ENCODE assay signal across 10 mouse cellular contexts in genomic region chr7:19341250-19341649, GRCm38 (mm10). TPM values are rescaled to one million over a fixed set of nuclear protein-coding genes. Genes with fewer than 3 reads are reported as not detected.
A peak's percentile ranks its signal among the peaks of the same experiment; 100 is the strongest.
DNase-seq lines count a peak whose midpoint lies in the region; ATAC-seq lines count a peak whose summit lies in the region.
"Had no signal": no experiment of that assay in that cellular context is flagged by ENCODE, and none has a peak within 500 bp of the region (broad histone marks: within the 10 kb centered on the region; RNA-seq: fewer than 3 reads in every experiment).

No protein-coding gene starts in this region.

- peak overlapping the region; percentile 69 for H3K9ac ChIP-seq in heart, embryonic 14.5 days (ENCODE audit: low read length)
- no peak overlapping the region for H3K9ac ChIP-seq in embryonic facial prominence, embryonic 11.5 days (replicated peaks; ENCODE audit: low read length)
- peak overlapping the region; percentile 8; the same call in 1 of the 2 replicates for H3K9ac ChIP-seq in hindbrain, embryonic 11.5 days (ENCODE audit: low read depth, low read length)
- H3K9ac ChIP-seq in midbrain, embryonic 14.5 days (replicated peaks; ENCODE audit: low read length), result no peak overlapping the region

- no peak for ATAC-seq in heart, embryonic 14.5 days (ENCODE audit: insufficient number of reproducible peaks, insufficient read depth, low FRiP score, low read depth)
- ATAC-seq in embryonic facial prominence, embryonic 11.5 days (replicated peaks; ENCODE audit: insufficient number of reproducible peaks, low FRiP score, low TSS enrichment, low read depth), result no peak
- ATAC-seq in hindbrain, embryonic 11.5 days (ENCODE audit: low FRiP score), result no peak
- no peak for ATAC-seq in midbrain, embryonic 14.5 days (ENCODE audit: low FRiP score, low TSS enrichment)
- ATAC-seq: CD4-positive, CD25-positive, alpha-beta regulatory T cell, adult 4 months had no signal

- H3K27me3 ChIP-seq in heart, embryonic 14.5 days (ENCODE audit: control insufficient read depth, insufficient read depth, low read length), result no peaks in the 10 kb centered on the region
- H3K27me3 ChIP-seq in embryonic facial prominence, embryonic 11.5 days (ENCODE audit: control insufficient read depth, insufficient read depth, low read length), result peaks cover 2% of the 10 kb centered on the region; the same call in 1 of the 2 replicates
- H3K27me3 ChIP-seq in hindbrain, embryonic 11.5 days (ENCODE audit: control insufficient read depth, insufficient read depth, low read length), result peaks cover 12% of the 10 kb centered on the region
- peaks cover 8% of the 10 kb centered on the region; the same call in 1 of the 2 replicates for H3K27me3 ChIP-seq in midbrain, embryonic 14.5 days (ENCODE audit: control insufficient read depth, insufficient read depth, low read length)

- peak overlapping the region; percentile 94 to 99 for H3K27ac ChIP-seq in heart, embryonic 14.5 days (replicated peaks in 1 of 2; ENCODE audit: control insufficient read depth in 1 of 2, insufficient read depth in 1 of 2, low read depth in 2 of 2, low read length in 2 of 2)
- no peak overlapping the region for H3K27ac ChIP-seq in embryonic facial prominence, embryonic 11.5 days (replicated peaks; ENCODE audit: low read depth, low read length)
- H3K27ac ChIP-seq in hindbrain, embryonic 11.5 days (ENCODE audit: low read depth, low read length), result no peak overlapping the region
- H3K27ac ChIP-seq in midbrain, embryonic 14.5 days (replicated peaks; ENCODE audit: low read depth, low read length), result no peak overlapping the region

- WGBS in heart, embryonic 14.5 days, result 11% methylated on average over 10 of the region's 10 CpGs
- WGBS in embryonic facial prominence, embryonic 11.5 days, result 28% methylated on average over 10 of the region's 10 CpGs
- WGBS in hindbrain, embryonic 11.5 days, result 20% methylated on average over 10 of the region's 10 CpGs
- 27% methylated on average over 10 of the region's 10 CpGs for WGBS in midbrain, embryonic 14.5 days

- peaks cover 39 to 49% of the 10 kb centered on the region in 2 experiments for H3K4me1 ChIP-seq in heart, embryonic 14.5 days (ENCODE audit: control insufficient read depth in 2 of 2, insufficient read depth in 2 of 2, low read length in 2 of 2)
- no peaks in the 10 kb centered on the region; the same call in 1 of the 2 replicates for H3K4me1 ChIP-seq in embryonic facial prominence, embryonic 11.5 days (ENCODE audit: control insufficient read depth, insufficient read depth, low read length)
- 0 out of 2 replicates have a peak, but pooled peaks cover 5% of the 10 kb centered on the region for H3K4me1 ChIP-seq in hindbrain, embryonic 11.5 days (replicated peaks; ENCODE audit: control insufficient read depth, insufficient read depth, low read length)
- H3K4me1 ChIP-seq in midbrain, embryonic 14.5 days (ENCODE audit: control insufficient read depth, insufficient read depth, low read length), result peaks cover 28% of the 10 kb centered on the region

- peak overlapping the region; percentile 74 for H3K4me2 ChIP-seq in heart, embryonic 14.5 days (ENCODE audit: low read length)
- H3K4me2 ChIP-seq in embryonic facial prominence, embryonic 11.5 days (ENCODE audit: low read depth, low read length), result peak overlapping the region; percentile 93; the same call in 1 of the 2 replicates
- no peak overlapping the region for H3K4me2 ChIP-seq in hindbrain, embryonic 11.5 days (replicated peaks; ENCODE audit: low read depth, low read length)
- H3K4me2 ChIP-seq in midbrain, embryonic 14.5 days (ENCODE audit: low read length), result peak overlapping the region; percentile 86

- H3K9me3 ChIP-seq in heart, embryonic 14.5 days (ENCODE audit: control insufficient read depth, low read length), result no peaks in the 10 kb centered on the region
- H3K9me3 ChIP-seq in embryonic facial prominence, embryonic 11.5 days (replicated peaks; ENCODE audit: control insufficient read depth, low read length), result no peaks in the 10 kb centered on the region
- H3K9me3 ChIP-seq in hindbrain, embryonic 11.5 days (ENCODE audit: control insufficient read depth, low read length), result no peaks in the 10 kb centered on the region
- H3K9me3 ChIP-seq in midbrain, embryonic 14.5 days (ENCODE audit: control insufficient read depth, low read length), result no peaks in the 10 kb centered on the region

- 0 out of 2 replicates have a peak, but pooled peaks cover 2% of the 10 kb centered on the region for H3K36me3 ChIP-seq in heart, embryonic 14.5 days (ENCODE audit: control insufficient read depth, insufficient read depth, low read length)
- H3K36me3 ChIP-seq in embryonic facial prominence, embryonic 11.5 days (replicated peaks; ENCODE audit: control insufficient read depth, insufficient read depth, low read depth, low read length), result no peaks in the 10 kb centered on the region
- H3K36me3 ChIP-seq in hindbrain, embryonic 11.5 days (ENCODE audit: control insufficient read depth, insufficient read depth, low read length), result no peaks in the 10 kb centered on the region
- no peaks in the 10 kb centered on the region for H3K36me3 ChIP-seq in midbrain, embryonic 14.5 days (ENCODE audit: control insufficient read depth, insufficient read depth, low read length)

- no peak for DNase-seq in heart, postnatal 14 days
- DNase-seq in embryonic facial prominence, embryonic 11.5 days (ENCODE audit: low spot score), result no peak
- DNase-seq in hindbrain, embryonic 11.5 days (ENCODE audit: low spot score), result no peak
- no peak for DNase-seq in midbrain, embryonic 14.5 days
- DNase-seq in left cerebral cortex, adult 11 months (ENCODE audit: low spot score), result no peak
- no peak for DNase-seq in frontal cortex, postnatal 25 days (ENCODE audit: low spot score in 2 of 2)
- DNase-seq in left cerebral cortex, adult 9 months (ENCODE audit: low spot score in 2 of 2), result no peak
- DNase-seq: layer of hippocampus, postnatal 36 days had no signal

- intact Hi-C loops in heart, postnatal 14 days (cut with DNase I), result loop anchor here (5.0 kb wide), 1 partner anchor 164 kb away; the partner anchor contains the start of gene Eml2

- H3K4me3 ChIP-seq in heart, embryonic 14.5 days (ENCODE audit: control insufficient read depth in 1 of 2, insufficient read depth in 1 of 2, low read depth in 1 of 2, low read length in 2 of 2), result peak overlapping the region; percentile 44 to 55
- no peak overlapping the region for H3K4me3 ChIP-seq in embryonic facial prominence, embryonic 11.5 days (ENCODE audit: low read depth, low read length)
- H3K4me3 ChIP-seq in hindbrain, embryonic 11.5 days (ENCODE audit: low read depth, low read length), result no peak overlapping the region
- H3K4me3 ChIP-seq in midbrain, embryonic 14.5 days (replicated peaks; ENCODE audit: low read depth, low read length), result no peak overlapping the region; the same call in 1 of the 2 replicates

RNA-seq across cellular contexts. Expression of gene Ercc1, which starts 3.3 kb away (rescaled TPM):
- 60.0 and 68.7 TPM in 2 replicates for polyA plus RNA-seq in heart, embryonic 14.5 days (2014; fragmentation: Nextera tagmentation; extraction: Ambion mirVana)
- 10 to 100 TPM; 41.1 to 48.0 TPM for total RNA-seq in heart, postnatal 14 days (2021)
- polyA plus RNA-seq in embryonic facial prominence, embryonic 11.5 days (2014; fragmentation: Nextera tagmentation; extraction: Ambion mirVana), result 87.1 and 94.5 TPM in 2 replicates
- 108 and 112 TPM in 2 replicates for polyA plus RNA-seq in hindbrain, embryonic 11.5 days (2014; fragmentation: Nextera tagmentation; extraction: Ambion mirVana)
- polyA plus RNA-seq in midbrain, embryonic 14.5 days (2014; fragmentation: Nextera tagmentation; extraction: Ambion mirVana), result 78.9 and 97.7 TPM in 2 replicates

RNA-seq across cellular contexts. Expression of gene Cd3eap, which starts 18.0 kb away (rescaled TPM):
- polyA plus RNA-seq in heart, embryonic 14.5 days (2014; fragmentation: Nextera tagmentation; extraction: Ambion mirVana), result 12.7 and 15.7 TPM in 2 replicates
- 1 to 10 TPM; 6.5 to 9.4 TPM for total RNA-seq in heart, postnatal 14 days (2021)
- 20.1 and 21.5 TPM in 2 replicates for polyA plus RNA-seq in embryonic facial prominence, embryonic 11.5 days (2014; fragmentation: Nextera tagmentation; extraction: Ambion mirVana)
- 14.7 and 15.2 TPM in 2 replicates for polyA plus RNA-seq in hindbrain, embryonic 11.5 days (2014; fragmentation: Nextera tagmentation; extraction: Ambion mirVana)
- 16.4 and 18.9 TPM in 2 replicates for polyA plus RNA-seq in midbrain, embryonic 14.5 days (2014; fragmentation: Nextera tagmentation; extraction: Ambion mirVana)

RNA-seq across cellular contexts. Expression of gene Ppp1r13l, which starts 18.3 kb away (rescaled TPM):
- 15.2 and 15.4 TPM in 2 replicates for polyA plus RNA-seq in heart, embryonic 14.5 days (2014; fragmentation: Nextera tagmentation; extraction: Ambion mirVana)
- 10 to 100 TPM; 25.0 to 28.4 TPM for total RNA-seq in heart, postnatal 14 days (2021)
- polyA plus RNA-seq in embryonic facial prominence, embryonic 11.5 days (2014; fragmentation: Nextera tagmentation; extraction: Ambion mirVana), result 4.7 and 5.2 TPM in 2 replicates
- 3.2 and 5.0 TPM in 2 replicates for polyA plus RNA-seq in hindbrain, embryonic 11.5 days (2014; fragmentation: Nextera tagmentation; extraction: Ambion mirVana)
- polyA plus RNA-seq in midbrain, embryonic 14.5 days (2014; fragmentation: Nextera tagmentation; extraction: Ambion mirVana), result 1.6 and 1.9 TPM in 2 replicates
- polyA plus RNA-seq: CD4-positive, CD25-positive, alpha-beta regulatory T cell, adult 4 months had no signal

RNA-seq across cellular contexts. Expression of gene Fosb, which starts 31.4 kb away (rescaled TPM):
- 0.22 TPM in 1 of 2 replicates, not detected in the other for polyA plus RNA-seq in heart, embryonic 14.5 days (2014; fragmentation: Nextera tagmentation; extraction: Ambion mirVana)
- 1 to 10 TPM in 1 of 2 experiments, under 1 TPM in 1; 0.60 to 1.2 TPM for total RNA-seq in heart, postnatal 14 days (2021)
- not detected in 2 replicates for polyA plus RNA-seq in embryonic facial prominence, embryonic 11.5 days (2014; fragmentation: Nextera tagmentation; extraction: Ambion mirVana)
- not detected in 2 replicates for polyA plus RNA-seq in hindbrain, embryonic 11.5 days (2014; fragmentation: Nextera tagmentation; extraction: Ambion mirVana)
- not detected in 2 replicates for polyA plus RNA-seq in midbrain, embryonic 14.5 days (2014; fragmentation: Nextera tagmentation; extraction: Ambion mirVana)

RNA-seq across cellular contexts. Expression of gene Ercc2, which starts 40.6 kb away (rescaled TPM):
- 4.8 and 6.6 TPM in 2 replicates for polyA plus RNA-seq in heart, embryonic 14.5 days (2014; fragmentation: Nextera tagmentation; extraction: Ambion mirVana)
- 10 to 100 TPM; 12.4 to 15.7 TPM for total RNA-seq in heart, postnatal 14 days (2021)
- polyA plus RNA-seq in embryonic facial prominence, embryonic 11.5 days (2014; fragmentation: Nextera tagmentation; extraction: Ambion mirVana), result 7.1 and 8.2 TPM in 2 replicates
- polyA plus RNA-seq in hindbrain, embryonic 11.5 days (2014; fragmentation: Nextera tagmentation; extraction: Ambion mirVana), result 7.7 and 8.7 TPM in 2 replicates
- polyA plus RNA-seq in midbrain, embryonic 14.5 days (2014; fragmentation: Nextera tagmentation; extraction: Ambion mirVana), result 21.6 and 27.9 TPM in 2 replicates

Comparison
In these comparisons a context has a peak if more than half of its experiments do, and no peak if none do; other contexts are left out.
1. H3K27ac ChIP-seq: peak in heart, embryonic 14.5 days (2 of 2); none in embryonic facial prominence, embryonic 11.5 days (single experiment), hindbrain, embryonic 11.5 days (single experiment) and midbrain, embryonic 14.5 days (single experiment).
2. H3K4me3 ChIP-seq: peak in heart, embryonic 14.5 days (2 of 2); none in embryonic facial prominence, embryonic 11.5 days (single experiment), hindbrain, embryonic 11.5 days (single experiment) and midbrain, embryonic 14.5 days (single experiment).
3. H3K9ac ChIP-seq: peak in heart, embryonic 14.5 days (single experiment) and hindbrain, embryonic 11.5 days (single experiment); none in embryonic facial prominence, embryonic 11.5 days (single experiment) and midbrain, embryonic 14.5 days (single experiment).